Mouse (Mus musculus): ENCODE data around the gene Mcrip1. TPM values are rescaled to one million over a fixed set of nuclear protein-coding genes. Genes with fewer than 3 reads are reported as not detected.
"Not testable (repeated sequence)": the region's sequence is repeated elsewhere in the genome, so short reads cannot be mapped to it uniquely, and the experiment has no call there.

Gene Mcrip1
- total RNA-seq, 2 experiments from 2014 or later: 46.6 to 57.8 TPM

GRCm38 (mm10) chr11:120515611-120516010, 33.9 kb downstream of the Mcrip1 start:
- peak; percentile 92 to 93 for DNase-seq (ENCODE audit: low spot score in 2 of 2)

- DNase-seq (ENCODE audit: low spot score in 2 of 2): not testable (repeated sequence)
Measured at GRCm38 (mm10) chr11:120514262-120514661, 35.3 kb downstream of the Mcrip1 start.

GRCm38 (mm10) chr11:120512790-120513453, 36.6 kb downstream of the Mcrip1 start:
- DNase-seq (ENCODE audit: low spot score in 2 of 2): no peak

- no peak for DNase-seq (ENCODE audit: low spot score in 2 of 2)
Measured at GRCm38 (mm10) chr11:120510375-120511030, 39.0 kb downstream of the Mcrip1 start.

GRCm38 (mm10) chr11:120509940-120510339, 39.6 kb downstream of the Mcrip1 start:
- no peak for DNase-seq (ENCODE audit: low spot score in 2 of 2)

GRCm38 (mm10) chr11:120508290-120508870, 41.1 kb downstream of the Mcrip1 start:
- no peak for DNase-seq (ENCODE audit: low spot score in 2 of 2)

GRCm38 (mm10) chr11:120507611-120508289, 41.8 kb downstream of the Mcrip1 start:
- no peak for DNase-seq (ENCODE audit: low spot score in 2 of 2)

- DNase-seq (ENCODE audit: low spot score in 2 of 2): no peak
Measured at GRCm38 (mm10) chr11:120506899-120507298, 42.6 kb downstream of the Mcrip1 start.

- DNase-seq (ENCODE audit: low spot score in 2 of 2): no peak
Measured at GRCm38 (mm10) chr11:120505661-120506060, 43.9 kb downstream of the Mcrip1 start.

GRCm38 (mm10) chr11:120501701-120502100, 47.8 kb downstream of the Mcrip1 start:
- no peak for DNase-seq (ENCODE audit: low spot score in 2 of 2)

GRCm38 (mm10) chr11:120501018-120501417, 48.5 kb downstream of the Mcrip1 start:
- no peak for DNase-seq (ENCODE audit: low spot score in 2 of 2)

GRCm38 (mm10) chr11:120500357-120500756, 49.2 kb downstream of the Mcrip1 start:
- DNase-seq (ENCODE audit: low spot score in 2 of 2): no peak

GRCm38 (mm10) chr11:120499894-120500293, 49.6 kb downstream of the Mcrip1 start:
- DNase-seq (ENCODE audit: low spot score in 2 of 2): no peak

- no peak for DNase-seq (ENCODE audit: low spot score in 2 of 2)
Measured at GRCm38 (mm10) chr11:120498891-120499290, 50.6 kb downstream of the Mcrip1 start.

GRCm38 (mm10) chr11:120498226-120498625, 51.3 kb downstream of the Mcrip1 start:
- peak; percentile 38 to 51 for DNase-seq (ENCODE audit: low spot score in 2 of 2)

- DNase-seq (ENCODE audit: low spot score in 2 of 2): peak; percentile 63 to 67
Measured at GRCm38 (mm10) chr11:120497436-120497835, 52.1 kb downstream of the Mcrip1 start.

GRCm38 (mm10) chr11:120493911-120494310, 55.6 kb downstream of the Mcrip1 start:
- DNase-seq (ENCODE audit: low spot score in 2 of 2): no peak

- DNase-seq (ENCODE audit: low spot score in 2 of 2): no peak
Measured at GRCm38 (mm10) chr11:120493351-120493750, 56.2 kb downstream of the Mcrip1 start.
